Mouse (Mus musculus) heart, adult 2 months (tissue): ENCODE measurements at regions not wholly inside any gene's neighbourhood (a gene's known extent, or its start where the extent isn't known, plus 50 kb on each side); places are given as distances from the start of the nearest gene placed in this dataset.

Experiments used
- CTCF ChIP-seq: fragments of 200-600 bp; IDR thresholded peaks from 2 replicates; pipeline ENCODE4 v1.8.1; 2022; ENCODE audit warnings: antibody characterized with exemption, mild to moderate bottlenecking, moderate library complexity
- POLR2A ChIP-seq: fragments of 200-500 bp; IDR thresholded peaks from 2 replicates; pipeline ENCODE4 v1.6.1; 2011; ENCODE audit warnings: mild to moderate bottlenecking, low read depth, low read length, control low read depth; ENCODE audit not compliant: insufficient read depth

DNA sequence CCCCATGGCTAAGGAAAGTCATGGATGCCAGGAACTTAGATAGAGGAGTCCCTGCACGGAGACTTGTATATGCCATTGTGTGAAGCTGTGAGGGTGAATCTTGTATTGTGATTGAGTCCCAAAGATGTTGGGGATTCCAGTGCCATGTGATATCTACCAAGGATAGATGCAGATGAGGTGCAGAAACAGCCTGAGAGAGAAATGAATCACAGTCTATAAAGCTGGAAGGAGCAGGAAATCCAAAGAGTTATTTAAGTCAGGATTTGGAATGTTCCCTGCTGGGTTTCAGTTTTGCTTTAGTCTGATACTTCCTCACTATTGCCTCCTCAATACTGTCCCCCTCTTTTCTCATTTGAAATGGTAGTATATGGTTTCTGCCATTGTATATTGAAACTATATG lies 186.8 kb downstream of the Plod2 start:
- TF ChIP-seq CTCF (no peak), POLR2A (no peak)
